Mouse (Mus musculus) heart, adult 18-20 months (tissue): ENCODE results near the gene Cep95. TPM values are rescaled to one million over a fixed set of nuclear protein-coding genes. Genes with fewer than 3 reads are reported as not detected.
A peak's percentile ranks its signal among the peaks of the same experiment; 100 is the strongest.
"Not testable (repeated sequence)": the region's sequence is repeated elsewhere in the genome, so short reads cannot be mapped to it uniquely, and the experiment has no call there.

ENCODE experiments used
- DNase-seq, 2 experiments: peaks; one replicate each; pipeline ENCODE4 v3.0.0; 2021 to 2022; ENCODE audit warnings: mixed read lengths in 1 of 2
- total RNA-seq, 2 experiments: library from RNA; stranded (reverse); gene quantifications; 2 replicates each; pipeline ENCODE4 v1.2.3; 2021

The Cep95 gene
- total RNA-seq, 2 experiments from 2014 or later: 3.8 to 5.3 TPM

DNA sequence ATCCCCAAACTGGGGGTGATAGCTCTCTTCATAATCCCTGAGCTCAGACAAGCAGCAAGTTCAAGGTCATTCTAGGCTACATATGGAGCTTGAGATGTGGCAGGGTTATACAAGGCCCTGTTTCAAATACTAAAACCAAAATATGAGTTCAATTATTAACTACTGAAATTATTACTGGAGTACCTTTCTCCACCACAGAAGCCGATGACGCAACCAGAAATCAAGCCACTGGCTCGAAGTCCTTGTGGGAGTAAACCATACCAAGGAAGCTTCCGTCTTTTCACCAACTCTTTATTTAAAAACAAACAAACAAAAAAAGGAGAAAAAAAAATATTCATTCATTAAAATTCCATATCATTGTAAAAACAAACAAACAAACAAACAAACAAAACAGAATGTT is 12.1 kb upstream of the Cep95 start:
- no peak for DNase-seq

DNA sequence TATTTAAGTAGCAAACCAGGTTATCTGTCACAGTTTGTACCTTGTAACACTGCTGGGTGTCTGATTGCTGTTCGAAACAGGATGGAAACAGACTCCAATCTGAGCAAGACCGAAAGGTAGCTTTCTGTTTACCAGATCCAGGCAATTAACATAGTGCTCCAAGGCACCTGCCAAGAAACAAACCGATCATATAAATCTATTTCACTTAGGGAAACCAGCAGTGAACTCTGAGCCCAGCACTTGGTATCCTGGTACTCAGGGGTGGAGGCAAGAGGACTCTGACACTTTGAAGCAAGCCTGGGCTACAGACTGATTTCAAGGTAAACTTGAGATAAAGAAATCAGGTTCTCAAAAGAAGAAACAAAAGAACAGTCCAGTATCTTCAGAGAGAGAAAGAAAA is 11.7 kb upstream of the Cep95 start:
- DNase-seq: no peak

- no peak for DNase-seq
Observed at GRCm38 (mm10) chr11:106778132-106778531, 10.9 kb upstream of the Cep95 start.

DNA sequence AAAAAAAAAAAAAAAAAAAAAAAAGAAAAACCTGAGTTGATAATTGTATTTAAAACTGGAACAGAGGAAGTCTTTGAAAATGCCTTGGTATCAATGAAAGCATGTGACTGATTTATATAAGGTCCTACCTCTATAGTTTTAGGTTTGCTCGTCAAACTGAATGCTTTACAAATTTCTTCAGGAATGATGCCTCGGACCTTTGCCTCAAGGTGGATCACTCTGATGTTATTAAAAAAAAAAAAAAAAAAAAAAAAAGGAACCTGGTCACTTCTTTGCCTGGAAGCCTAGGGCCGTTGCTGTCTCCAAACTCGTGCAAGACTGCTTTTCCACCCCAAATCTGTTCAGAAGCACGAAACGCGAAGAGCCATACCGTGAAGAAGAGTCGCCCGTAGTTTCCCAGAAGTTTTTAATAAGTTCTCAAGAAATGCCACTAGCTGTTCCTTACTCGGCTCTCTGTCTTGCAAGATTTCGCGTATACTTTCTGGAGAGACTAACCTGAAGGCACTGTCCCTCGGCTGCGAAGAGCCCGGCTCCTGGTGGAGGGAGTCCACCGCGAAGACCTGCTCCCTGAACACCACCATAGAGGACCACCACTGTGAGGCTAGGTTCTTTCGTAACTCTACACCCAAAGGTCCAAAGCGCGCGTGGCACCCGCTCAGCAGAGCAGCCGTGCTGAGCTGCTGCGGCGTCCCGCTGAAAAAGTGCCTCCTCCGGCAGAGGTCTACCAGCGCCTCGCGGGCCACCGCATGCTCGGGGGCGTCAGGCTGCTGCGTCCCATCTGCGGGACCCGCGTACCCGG is 10.3 kb upstream of the Cep95 start:
- no peak for DNase-seq

- peak; percentile 93 to 95 for DNase-seq
Observed at GRCm38 (mm10) chr11:106779388-106780088, 9.5 kb upstream of the Cep95 start, which contains the start of gene Polg2. Gene Polg2 (minus strand): TSS chr11:106779537.

GRCm38 (mm10) chr11:106780089-106780425 is 9.0 kb upstream of the Cep95 start:
- DNase-seq: peak in 1 of 2 experiments; percentile 33

DNA sequence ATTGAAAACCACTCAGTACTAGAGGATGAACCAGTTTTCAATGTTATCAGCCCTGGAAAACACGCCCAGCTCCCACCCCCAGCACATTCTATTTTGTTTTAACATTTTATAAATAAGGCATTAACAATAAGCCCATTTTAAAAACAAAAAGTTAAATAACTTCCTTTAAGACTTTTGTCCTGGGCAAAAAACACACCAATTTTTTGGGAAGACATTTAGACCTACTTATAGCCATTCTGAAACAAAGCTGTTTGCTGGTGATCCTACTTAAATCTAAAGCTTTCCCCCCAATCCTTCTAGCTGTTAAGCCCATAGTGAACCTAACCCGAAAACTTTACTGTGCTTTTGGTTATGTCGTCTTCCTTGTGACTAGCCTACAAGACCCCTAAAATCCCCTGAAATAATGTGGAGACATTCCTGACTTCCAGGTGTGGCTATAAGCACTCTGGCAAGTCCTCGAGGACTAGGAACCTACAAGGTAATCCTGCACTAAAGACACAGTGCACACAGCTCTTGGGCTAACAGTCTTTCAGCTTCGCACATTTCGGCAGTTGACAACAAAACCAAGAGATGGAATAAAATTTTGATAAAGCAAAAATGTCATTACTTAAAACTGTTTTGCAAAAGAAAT is 8.3 kb upstream of the Cep95 start:
- DNase-seq: no peak

DNA sequence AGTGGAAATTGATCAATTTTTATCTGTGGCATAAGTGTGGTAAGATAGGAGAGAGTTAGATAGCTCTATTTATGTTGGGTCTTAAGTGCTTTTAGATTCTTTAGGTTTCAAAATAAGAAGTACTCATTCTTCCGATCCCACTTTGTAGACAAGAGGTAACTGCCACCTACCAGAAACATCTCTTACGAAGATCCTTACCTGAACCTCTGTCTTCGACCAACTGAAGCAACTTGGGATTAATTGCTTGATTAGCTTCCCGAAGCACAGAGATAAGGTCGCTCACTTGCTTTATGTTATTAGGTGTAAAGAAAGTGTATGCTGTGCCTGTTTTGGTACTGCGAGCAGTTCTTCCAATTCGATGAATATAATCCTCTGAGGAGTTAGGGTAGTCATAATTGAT is 6.8 kb upstream of the Cep95 start:
- not testable (repeated sequence) for DNase-seq

GRCm38 (mm10) chr11:106782841-106783764 is 5.9 kb upstream of the Cep95 start:
- no peak for DNase-seq

DNA sequence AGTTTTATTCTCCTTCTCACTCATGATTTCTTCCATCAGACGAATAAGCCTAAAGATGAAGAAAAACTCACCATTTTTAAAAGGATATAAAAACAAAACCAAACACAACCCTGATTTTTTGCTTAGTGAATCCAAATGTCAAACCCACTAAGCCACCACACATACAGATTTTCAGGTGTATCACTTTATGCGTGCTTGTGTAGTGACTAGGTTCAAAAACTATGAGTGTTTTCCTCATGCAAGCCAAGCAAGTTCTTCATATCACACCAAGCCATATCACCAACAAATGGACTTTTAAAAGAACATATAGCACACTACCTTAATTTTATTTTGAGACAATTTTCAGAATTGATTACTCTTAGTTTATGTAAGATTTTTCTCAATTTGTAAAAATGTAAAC is 4.6 kb upstream of the Cep95 start:
- no peak for DNase-seq

- DNase-seq: no peak
Observed at GRCm38 (mm10) chr11:106785043-106785442, 4.0 kb upstream of the Cep95 start.

- peak; percentile 93 to 95 for DNase-seq
Observed at GRCm38 (mm10) chr11:106787131-106788025, 1.7 kb upstream of the Cep95 start.

- DNase-seq: peak; percentile 98 to 99
Observed at GRCm38 (mm10) chr11:106788026-106788774, 852 bp upstream of the Cep95 start.

DNA sequence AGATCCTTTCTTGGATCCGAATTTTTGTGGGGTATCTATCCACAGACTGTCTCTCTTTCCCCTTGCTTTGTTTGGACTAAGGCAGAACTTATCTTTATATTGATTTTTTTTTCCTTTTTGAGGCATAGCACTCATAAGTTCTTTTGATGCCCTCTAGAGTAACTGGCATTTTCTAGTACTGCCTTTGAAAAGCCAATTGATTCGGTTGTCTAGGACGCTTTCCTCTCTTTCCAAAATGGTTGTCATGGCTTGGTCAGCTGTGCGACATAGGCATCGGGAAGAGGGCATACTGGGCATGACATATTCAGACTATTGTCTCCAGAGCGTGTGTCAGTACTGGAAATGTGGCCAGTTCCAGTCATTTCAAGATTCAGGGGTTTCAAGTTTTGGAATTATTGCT is 597 bp downstream of the Cep95 start:
- no peak for DNase-seq

DNA sequence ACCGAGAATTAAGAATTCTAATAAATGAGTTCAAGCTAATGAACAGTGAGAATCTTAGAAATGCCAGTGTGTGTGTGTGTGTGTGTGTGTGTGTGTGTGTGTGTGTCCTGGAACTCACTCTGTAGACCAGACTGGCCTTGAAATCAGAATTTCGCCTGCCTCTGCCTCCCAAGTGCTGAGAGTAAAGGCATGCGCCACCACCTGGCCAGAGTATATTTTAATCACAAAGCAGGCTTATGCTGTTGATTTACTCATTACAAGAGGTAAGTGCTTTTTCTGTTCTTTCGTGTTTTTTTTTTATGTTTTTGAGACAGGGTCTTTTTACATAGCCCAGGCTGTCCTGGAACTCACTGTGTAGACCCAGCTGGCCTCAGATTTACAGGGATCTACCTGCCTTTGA is 4.8 kb downstream of the Cep95 start:
- DNase-seq: no peak

DNA sequence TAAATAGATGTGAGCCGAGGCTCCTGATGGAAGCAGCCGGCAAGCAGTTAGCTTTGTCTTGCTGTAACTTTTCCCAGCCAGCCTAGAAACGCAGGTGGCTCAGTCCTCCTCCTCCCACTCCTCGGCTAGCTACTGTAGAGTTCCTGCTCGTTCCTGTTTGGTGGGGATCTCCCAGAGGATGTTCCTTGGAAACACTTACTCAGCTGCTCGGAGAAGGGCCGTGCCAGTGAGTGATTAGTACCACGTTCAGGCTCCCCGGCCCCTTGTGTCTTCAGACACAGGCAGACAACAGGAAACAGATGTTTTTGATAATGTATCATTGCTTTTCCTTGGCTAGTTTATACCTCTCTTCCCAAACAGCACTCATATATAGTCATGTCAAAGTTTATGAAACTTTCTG is 6.6 kb downstream of the Cep95 start:
- DNase-seq: no peak

- DNase-seq: no peak
Observed at GRCm38 (mm10) chr11:106802069-106802627, 13.1 kb downstream of the Cep95 start.

GRCm38 (mm10) chr11:106807442-106807841 is 18.4 kb downstream of the Cep95 start:
- not testable (repeated sequence) for DNase-seq

GRCm38 (mm10) chr11:106812410-106813136 is 23.5 kb downstream of the Cep95 start:
- DNase-seq: no peak
